Mouse (Mus musculus) MEL (cell line): Measurements from ENCODE around the gene Kcna6. TPM values are rescaled to one million over a fixed set of nuclear protein-coding genes. Genes with fewer than 3 reads are reported as not detected.

Source experiments
- DNase-seq: peaks from one replicate; pipeline ENCODE4 v3.0.0; 2011; ENCODE audit warnings: low read depth, low spot score
- H3K27ac ChIP-seq: 2 replicates; pipeline ENCODE4 v1.5.1; 2012; ENCODE audit warnings: low read depth, mild to moderate bottlenecking, control low read depth, low read length, moderate library complexity; ENCODE audit not compliant: control insufficient read depth
- H3K27me3 ChIP-seq, 2 experiments: fragments of 150-350 bp in 1 of 2; sonication (generic) in 1 of 2; 2 replicates each; pipeline ENCODE4 v1.6.1; 2012; ENCODE audit warnings: low read length in 2 of 2, mild to moderate bottlenecking in 2 of 2, improper control_type of control experiment in 1 of 2, moderate library complexity in 1 of 2; ENCODE audit not compliant: insufficient read depth in 2 of 2, control insufficient read depth in 1 of 2
- H3K36me3 ChIP-seq, 2 experiments: 2 replicates each; pipeline ENCODE4 v1.6.1; 2012 to 2014; ENCODE audit warnings: low read length in 2 of 2, improper control_type of control experiment in 1 of 2, inconsistent platforms in 1 of 2, mild to moderate bottlenecking in 1 of 2; ENCODE audit not compliant: insufficient read depth in 2 of 2, control insufficient read depth in 1 of 2
- H3K4me1 ChIP-seq, 2 experiments: fragments of 150-350 bp in 1 of 2; sonication (generic) in 1 of 2; 2 replicates each; pipeline ENCODE4 v1.6.1; 2012; ENCODE audit warnings: low read length in 2 of 2, improper control_type of control experiment in 1 of 2, mild to moderate bottlenecking in 1 of 2; ENCODE audit not compliant: insufficient read depth in 2 of 2, control insufficient read depth in 1 of 2
- H3K4me3 ChIP-seq, 2 experiments: fragments of 150-350 bp in 1 of 2; sonication (generic) in 1 of 2; 2 replicates each; pipeline ENCODE4 v1.5.1; 2012; ENCODE audit warnings: low read depth in 2 of 2, low read length in 2 of 2, mild to moderate bottlenecking in 2 of 2, moderate library complexity in 2 of 2, control low read depth in 1 of 2, improper control_type of control experiment in 1 of 2; ENCODE audit not compliant: control insufficient read depth in 1 of 2, insufficient read depth in 1 of 2
- H3K79me2 ChIP-seq: 2 replicates; pipeline ENCODE4 v1.6.1; 2012; ENCODE audit warnings: mild to moderate bottlenecking, low read length, moderate library complexity; ENCODE audit not compliant: control insufficient read depth, poor library complexity, insufficient read depth
- H3K9ac ChIP-seq: 2 replicates; pipeline ENCODE4 v1.6.1; 2012; ENCODE audit warnings: low read depth, mild to moderate bottlenecking, control low read depth, low read length, moderate library complexity; ENCODE audit not compliant: control insufficient read depth, poor library complexity, severe bottlenecking
- H3K9me3 ChIP-seq: fragments of 150-350 bp; sonication (generic); replicated peaks from 2 replicates; pipeline ENCODE4 v1.6.1; 2012; ENCODE audit warnings: mild to moderate bottlenecking, low read length, improper control_type of control experiment, moderate library complexity; ENCODE audit not compliant: insufficient read depth
- BHLHE40 ChIP-seq: IDR thresholded peaks from 2 replicates; pipeline ENCODE4 v1.6.1; 2012; ENCODE audit warnings: low read depth, mild to moderate bottlenecking, inconsistent platforms, low read length, improper control_type of control experiment, borderline replicate concordance
- CTCF ChIP-seq, 3 experiments: IDR thresholded peaks in 2 of 3; conservative IDR thresholded peaks in 1 of 3; 2 replicates each; pipeline ENCODE4 v1.5.1; 2011 to 2012; ENCODE audit warnings: low read length in 3 of 3, low read depth in 2 of 3, mild to moderate bottlenecking in 2 of 3, improper control_type of control experiment in 1 of 3, inconsistent platforms in 1 of 3, mixed read lengths in 1 of 3, moderate library complexity in 1 of 3; ENCODE audit not compliant: control insufficient read depth in 1 of 3, insufficient read depth in 1 of 3, poor library complexity in 1 of 3, severe bottlenecking in 1 of 3
- EP300 ChIP-seq, 2 experiments: IDR thresholded peaks; 2 replicates each; pipeline ENCODE4 v1.6.1; 2011; ENCODE audit warnings: improper control_type of control experiment in 2 of 2, low read length in 2 of 2, low read depth in 1 of 2, mild to moderate bottlenecking in 1 of 2
- ETS1 ChIP-seq: IDR thresholded peaks from 2 replicates; pipeline ENCODE4 v1.6.1; 2012; ENCODE audit warnings: low read depth, mild to moderate bottlenecking, inconsistent platforms, low read length, improper control_type of control experiment, moderate library complexity
- GABPA ChIP-seq: IDR thresholded peaks from 2 replicates; pipeline ENCODE4 v1.6.1; 2012; ENCODE audit warnings: low read depth, mild to moderate bottlenecking, inconsistent platforms, low read length, improper control_type of control experiment, moderate library complexity
- GATA1 ChIP-seq: IDR thresholded peaks from 2 replicates; pipeline ENCODE4 v1.6.1; 2011; ENCODE audit warnings: low read depth, low read length, improper control_type of control experiment
- JUND ChIP-seq: IDR thresholded peaks from 2 replicates; pipeline ENCODE4 v1.6.1; 2011; ENCODE audit warnings: low read depth, mild to moderate bottlenecking, improper control_type of control experiment, low read length
- KAT2A ChIP-seq: conservative IDR thresholded peaks from 2 replicates; pipeline ENCODE4 v1.6.1; 2012; ENCODE audit warnings: low read depth, low read length, improper control_type of control experiment, inconsistent platforms
- MAX ChIP-seq: IDR thresholded peaks from 2 replicates; pipeline ENCODE4 v1.6.1; 2011; ENCODE audit warnings: low read length, improper control_type of control experiment
- MXI1 ChIP-seq: IDR thresholded peaks from 2 replicates; pipeline ENCODE4 v1.6.1; 2011; ENCODE audit warnings: mild to moderate bottlenecking, low read depth, low read length, improper control_type of control experiment
- MYB ChIP-seq: IDR thresholded peaks from 2 replicates; pipeline ENCODE4 v1.6.1; 2011; ENCODE audit warnings: mild to moderate bottlenecking, low read depth, low read length, improper control_type of control experiment
- NELFE ChIP-seq: IDR thresholded peaks from 2 replicates; pipeline ENCODE4 v1.6.1; 2011; ENCODE audit warnings: low read depth, low read length, improper control_type of control experiment
- NRF1 ChIP-seq: IDR thresholded peaks from 2 replicates; pipeline ENCODE4 v1.6.1; 2014; ENCODE audit warnings: low read depth, mild to moderate bottlenecking, inconsistent platforms, low read length, improper control_type of control experiment, moderate library complexity; ENCODE audit not compliant: poor library complexity, insufficient read depth, severe bottlenecking
- POLR2A ChIP-seq, 2 experiments: IDR thresholded peaks; 2 replicates each; pipeline ENCODE4 v1.6.1; 2011 to 2012; ENCODE audit warnings: low read length in 2 of 2, mild to moderate bottlenecking in 2 of 2, control low read depth in 1 of 2, improper control_type of control experiment in 1 of 2, low read depth in 1 of 2, moderate library complexity in 1 of 2; ENCODE audit not compliant: control insufficient read depth in 1 of 2, insufficient read depth in 1 of 2, poor library complexity in 1 of 2
- RAD21 ChIP-seq: IDR thresholded peaks from 2 replicates; pipeline ENCODE4 v1.6.1; 2011; ENCODE audit warnings: mild to moderate bottlenecking, low read depth, low read length, improper control_type of control experiment
- RCOR1 ChIP-seq: IDR thresholded peaks from 2 replicates; pipeline ENCODE4 v1.6.1; 2012; ENCODE audit warnings: low read depth, mild to moderate bottlenecking, inconsistent platforms, low read length, improper control_type of control experiment
- SIN3A ChIP-seq: IDR thresholded peaks from 2 replicates; pipeline ENCODE4 v1.6.1; 2012; ENCODE audit warnings: low read length, improper control_type of control experiment, inconsistent platforms
- TAL1 ChIP-seq: IDR thresholded peaks from 2 replicates; pipeline ENCODE4 v1.6.1; 2012; ENCODE audit warnings: mild to moderate bottlenecking, inconsistent platforms, low read length, moderate library complexity, mixed read lengths
- TBP ChIP-seq: IDR thresholded peaks from 2 replicates; pipeline ENCODE4 v1.8.0; 2011; ENCODE audit warnings: low read depth, low read length, improper control_type of control experiment
- UBTF ChIP-seq: IDR thresholded peaks from 2 replicates; pipeline ENCODE4 v1.6.1; 2012; ENCODE audit warnings: low read depth, mild to moderate bottlenecking, inconsistent platforms, low read length, improper control_type of control experiment, moderate library complexity, borderline replicate concordance; ENCODE audit not compliant: insufficient read depth
- USF1 ChIP-seq: IDR thresholded peaks from 2 replicates; pipeline ENCODE4 v1.6.1; 2014; ENCODE audit warnings: low read depth, mild to moderate bottlenecking, inconsistent platforms, low read length, improper control_type of control experiment, moderate library complexity
- ZC3H11A ChIP-seq: IDR thresholded peaks from 2 replicates; pipeline ENCODE4 v1.6.1; 2012; ENCODE audit warnings: low read depth, mild to moderate bottlenecking, inconsistent platforms, low read length, improper control_type of control experiment
- ZKSCAN1 ChIP-seq: IDR thresholded peaks from 2 replicates; pipeline ENCODE4 v1.6.1; 2012; ENCODE audit warnings: low read depth, mild to moderate bottlenecking, inconsistent platforms, low read length, improper control_type of control experiment, moderate library complexity
- ZMIZ1 ChIP-seq: IDR thresholded peaks from 2 replicates; pipeline ENCODE4 v1.6.1; 2012; ENCODE audit warnings: low read depth, mild to moderate bottlenecking, inconsistent platforms, low read length, improper control_type of control experiment, moderate library complexity
- polyA plus RNA-seq, 2 experiments: library from polyadenylated mRNA; stranded (reverse) in 1 of 2; unstranded in 1 of 2; fragments of >175 nt in 1 of 2; fragments of >200 nt in 1 of 2; gene quantifications; 2 replicates each; pipeline versions ENCODE4 v1.2.1 to v1.2.4; 2012; ENCODE audit warnings: low replicate concordance in 2 of 2, low read depth in 1 of 2; ENCODE audit not compliant: insufficient read length in 2 of 2, insufficient read depth in 1 of 2, missing spikeins in 1 of 2
- total RNA-seq: library from RNA; depleted of rRNA; stranded (reverse); fragments of 300-350 nt; gene quantifications from 2 replicates; pipeline ENCODE4 v1.2.3, GENCODE M21; 2012

Kcna6 gene
- total and polyA plus RNA-seq, 3 experiments = not detected

- TF ChIP-seq TBP (no peak), MXI1 (no peak), CTCF (IDR thresholded peaks at IDR 0.05 in 2 of 3, conservative IDR thresholded peaks at IDR 0.05 in 1 of 3; ENCODE audit: control insufficient read depth in 1 of 3, insufficient read depth in 1 of 3, low read depth in 2 of 3, low read length in 3 of 3, poor library complexity in 1 of 3, severe bottlenecking in 1 of 3) (no peak), TAL1 (no peak), UBTF (no peak), GATA1 (no peak), ETS1 (no peak), KAT2A (no peak), SIN3A (no peak), EP300 (IDR thresholded peaks at IDR 0.05; ENCODE audit: low read depth in 1 of 2, low read length in 2 of 2) (no peak), MAX (no peak), POLR2A (IDR thresholded peaks at IDR 0.05; ENCODE audit: control insufficient read depth in 1 of 2, insufficient read depth in 1 of 2, low read depth in 1 of 2, low read length in 2 of 2, poor library complexity in 1 of 2) (no peak), NELFE (no peak), ZKSCAN1 (no peak)
- Histone ChIP-seq H3K27ac (no peak overlapping the region), H3K9ac (no peak overlapping the region), H3K9me3 (no peaks in the 10 kb centered on the region), H3K4me1 (no peaks in the 10 kb centered on the region), H3K79me2 (no peaks in the 10 kb centered on the region), H3K27me3 (no peaks in the 10 kb centered on the region), H3K36me3 (no peaks in the 10 kb centered on the region), H3K4me3 (no peak overlapping the region)
- DNase-seq = no peak
These were observed 24.2 kb upstream of the Kcna6 start for GRCm38 (mm10) chr6:126764563-126765091.

- no peaks in the 10 kb centered on the region for H3K9me3 ChIP-seq
- no peaks in the 10 kb centered on the region for H3K36me3 ChIP-seq
- TF ChIP-seq MAX = no peak
- TF ChIP-seq NRF1 = no peak
- no peak for TF ChIP-seq ZKSCAN1
- TF ChIP-seq MXI1 = no peak
- no peak for TF ChIP-seq JUND
- TF ChIP-seq USF1 = no peak
- no peak for TF ChIP-seq ZMIZ1
- TF ChIP-seq RCOR1 = no peak
- no peak for TF ChIP-seq ZC3H11A
- TF ChIP-seq UBTF = no peak
- TF ChIP-seq BHLHE40 = no peak
- no peak for TF ChIP-seq MYB
- TF ChIP-seq RAD21 = no peak
- TF ChIP-seq GABPA = no peak
- no peak for DNase-seq
- H3K27ac ChIP-seq = no peak overlapping the region
- no peaks in the 10 kb centered on the region for H3K4me1 ChIP-seq
- H3K79me2 ChIP-seq = no peaks in the 10 kb centered on the region
- no peak overlapping the region for H3K9ac ChIP-seq
- no peak overlapping the region for H3K4me3 ChIP-seq
- H3K27me3 ChIP-seq = no peaks in the 10 kb centered on the region
These were observed 20.9 kb upstream of the Kcna6 start for GRCm38 (mm10) chr6:126761362-126761761.
